Mouse (Mus musculus) cerebellum, postnatal 10 days (tissue): ENCODE results near the gene Ugt1a9.
"Not testable (repeated sequence)": the region's sequence is repeated elsewhere in the genome, so short reads cannot be mapped to it uniquely, and the experiment has no call there.

Experiments
- DNase-seq, 2 experiments: peaks; one replicate each; pipeline ENCODE4 v3.0.0; 2021; ENCODE audit warnings: mixed read lengths in 2 of 2

Gene Ugt1a9

GRCm38 (mm10) chr1:88070495-88070894 lies at the start of gene Ugt1a9:
Ugt1a9 (plus strand) TSS chr1:88070800.
- DNase-seq: no peak

- DNase-seq: not testable (repeated sequence)
Observed at GRCm38 (mm10) chr1:88025244-88025643, 45.4 kb upstream of the Ugt1a9 start.

GRCm38 (mm10) chr1:88043044-88043443 lies 27.6 kb upstream of the Ugt1a9 start:
- DNase-seq: not testable (repeated sequence)

GRCm38 (mm10) chr1:88044832-88045437 lies 25.7 kb upstream of the Ugt1a9 start:
- peak; percentile 74 to 76 for DNase-seq

GRCm38 (mm10) chr1:88047408-88047807 lies 23.2 kb upstream of the Ugt1a9 start:
- not testable (repeated sequence) for DNase-seq

GRCm38 (mm10) chr1:88055088-88055487 lies 15.5 kb upstream of the Ugt1a9 start, which contains the start of gene Ugt1a10:
Ugt1a10 (plus strand) TSS chr1:88055388.
- no peak for DNase-seq

GRCm38 (mm10) chr1:88066472-88067102 lies 4.0 kb upstream of the Ugt1a9 start:
- not testable (repeated sequence) for DNase-seq

- DNase-seq: no peak
Observed at GRCm38 (mm10) chr1:88070902-88071301, 302 bp downstream of the Ugt1a9 start.

- no peak for DNase-seq
Observed at GRCm38 (mm10) chr1:88074471-88074870, 3.9 kb downstream of the Ugt1a9 start.

GRCm38 (mm10) chr1:88077128-88077527 lies 6.5 kb downstream of the Ugt1a9 start:
- DNase-seq: no peak

GRCm38 (mm10) chr1:88081670-88082069 lies 11.1 kb downstream of the Ugt1a9 start:
- DNase-seq: no peak

- no peak for DNase-seq
Observed at GRCm38 (mm10) chr1:88086125-88086524, 15.5 kb downstream of the Ugt1a9 start.

- no peak for DNase-seq
Observed at GRCm38 (mm10) chr1:88087513-88087912, 16.9 kb downstream of the Ugt1a9 start, which contains the start of gene Ugt1a8. Ugt1a8 (plus strand) TSS chr1:88087813.

- DNase-seq: no peak
Observed at GRCm38 (mm10) chr1:88092341-88092740, 21.7 kb downstream of the Ugt1a9 start.

GRCm38 (mm10) chr1:88094270-88094676 lies 23.7 kb downstream of the Ugt1a9 start:
- DNase-seq: not testable (repeated sequence)

GRCm38 (mm10) chr1:88094941-88095492 lies 24.4 kb downstream of the Ugt1a9 start, which contains the start of gene Ugt1a7c:
Ugt1a7c (plus strand) TSS chr1:88095062.
- DNase-seq: no peak

GRCm38 (mm10) chr1:88098546-88098945 lies 27.9 kb downstream of the Ugt1a9 start:
- DNase-seq: not testable (repeated sequence)

GRCm38 (mm10) chr1:88099691-88100090 lies 29.1 kb downstream of the Ugt1a9 start:
- DNase-seq: not testable (repeated sequence)

- DNase-seq: not testable (repeated sequence)
Observed at GRCm38 (mm10) chr1:88103019-88103418, 32.4 kb downstream of the Ugt1a9 start, which contains the start of gene Ugt1a6b. Ugt1a6b (plus strand) TSS chr1:88103252.

- not testable (repeated sequence) for DNase-seq
Observed at GRCm38 (mm10) chr1:88103697-88104468, 33.3 kb downstream of the Ugt1a9 start.

GRCm38 (mm10) chr1:88104667-88105430 lies 34.2 kb downstream of the Ugt1a9 start:
- DNase-seq: no peak

GRCm38 (mm10) chr1:88105656-88106055 lies 35.1 kb downstream of the Ugt1a9 start:
- no peak for DNase-seq
